Mouse (Mus musculus) brain, embryonic 14.5 days (tissue): ENCODE results near the gene Gatd1. TPM values are rescaled to one million over a fixed set of nuclear protein-coding genes. Genes with fewer than 3 reads are reported as not detected.
A peak's percentile ranks its signal among the peaks of the same experiment; 100 is the strongest.

Experiments used
- DNase-seq: peaks from one replicate; pipeline ENCODE4 v3.0.0-alpha.2; 2011; ENCODE audit warnings: low read depth
- CTCF ChIP-seq: fragments of 200-500 bp; IDR thresholded peaks from 2 replicates; pipeline ENCODE4 v1.5.1; 2012; ENCODE audit warnings: inconsistent platforms, mild to moderate bottlenecking, moderate library complexity, borderline replicate concordance; ENCODE audit not compliant: insufficient read depth, insufficient read length; ENCODE audit errors: extremely low read depth
- POLR2A ChIP-seq: fragments of 200-500 bp; IDR thresholded peaks from 2 replicates; pipeline ENCODE4 v1.6.1; 2012; ENCODE audit warnings: mild to moderate bottlenecking, inconsistent platforms, borderline replicate concordance; ENCODE audit not compliant: poor library complexity, insufficient read depth, insufficient read length, severe bottlenecking; ENCODE audit errors: extremely low read depth
- polyA plus RNA-seq: library from polyadenylated mRNA; depleted of rRNA; stranded (reverse); fragments of >200 nt; gene quantifications from 2 replicates; pipeline ENCODE4 v1.2.3, GENCODE M21; 2012

Gene Gatd1
- polyA plus RNA-seq, 1 experiment: 70.9 TPM

DNA sequence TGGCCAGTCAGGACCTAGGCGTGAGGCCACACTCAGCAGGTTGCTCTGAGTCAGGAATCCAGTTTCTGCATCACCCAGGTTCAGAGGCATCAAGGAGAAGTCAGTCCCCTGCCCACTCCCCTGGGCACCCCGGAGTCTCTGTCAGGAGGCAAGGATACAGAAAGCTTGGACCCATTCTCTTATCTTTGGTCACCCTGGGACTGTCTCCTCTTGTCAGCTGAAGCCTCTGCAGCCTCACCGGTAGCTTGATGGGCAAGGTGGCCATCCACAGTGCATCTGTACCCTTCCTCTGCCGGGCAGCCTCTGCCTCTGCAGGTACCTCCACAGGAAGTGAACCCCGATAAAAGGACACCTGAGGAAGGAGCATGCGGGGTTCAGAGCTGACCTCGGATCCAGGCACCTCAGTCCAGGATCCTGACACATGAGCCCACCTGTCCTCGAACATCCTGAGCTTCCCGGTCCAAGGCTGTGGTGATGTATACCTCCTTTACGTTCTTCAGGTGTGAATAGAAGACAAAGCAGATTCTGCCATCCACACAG lies 25.3 kb upstream of the Gatd1 start:
- no peak for TF ChIP-seq CTCF
- no peak for TF ChIP-seq POLR2A
- DNase-seq: no peak

DNA sequence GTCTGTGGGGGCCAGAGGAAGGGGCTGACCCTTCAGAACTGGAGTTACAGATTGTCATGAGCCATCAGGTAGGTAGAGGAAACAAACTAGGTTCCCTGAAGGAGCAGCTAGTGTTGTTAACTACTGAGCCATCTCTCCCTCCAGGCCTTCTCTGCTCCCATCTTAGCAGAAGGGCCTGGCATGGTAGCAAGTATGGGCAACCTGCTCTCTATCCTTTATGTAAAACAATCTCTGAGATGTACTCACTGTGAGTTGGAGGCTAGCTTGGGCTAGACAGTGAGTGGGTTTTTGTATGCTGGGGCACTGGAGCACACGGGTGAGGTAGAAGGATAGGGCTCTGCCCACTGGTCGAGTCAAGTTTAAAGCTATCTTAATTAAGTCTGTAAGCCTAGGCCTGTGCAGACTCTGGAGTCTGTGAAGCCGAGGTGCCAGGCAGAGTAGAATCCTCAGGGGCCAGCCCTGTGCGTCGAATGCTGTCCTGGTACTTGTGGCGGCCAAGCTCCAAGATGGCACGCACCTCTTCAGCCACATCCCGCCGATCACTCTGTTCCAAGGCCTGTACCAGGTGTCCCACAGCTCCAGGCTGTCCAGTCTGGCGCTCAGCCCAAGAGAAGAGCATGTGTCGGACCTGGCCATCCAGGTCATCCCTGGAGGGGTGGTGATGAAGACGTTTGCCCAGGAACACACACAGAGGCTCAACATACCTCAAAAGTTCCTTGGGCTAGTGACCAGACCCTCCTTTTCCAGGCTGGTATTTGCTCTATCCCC lies 24.4 kb upstream of the Gatd1 start:
- TF ChIP-seq POLR2A: no peak
- no peak for TF ChIP-seq CTCF
- no peak for DNase-seq

DNA sequence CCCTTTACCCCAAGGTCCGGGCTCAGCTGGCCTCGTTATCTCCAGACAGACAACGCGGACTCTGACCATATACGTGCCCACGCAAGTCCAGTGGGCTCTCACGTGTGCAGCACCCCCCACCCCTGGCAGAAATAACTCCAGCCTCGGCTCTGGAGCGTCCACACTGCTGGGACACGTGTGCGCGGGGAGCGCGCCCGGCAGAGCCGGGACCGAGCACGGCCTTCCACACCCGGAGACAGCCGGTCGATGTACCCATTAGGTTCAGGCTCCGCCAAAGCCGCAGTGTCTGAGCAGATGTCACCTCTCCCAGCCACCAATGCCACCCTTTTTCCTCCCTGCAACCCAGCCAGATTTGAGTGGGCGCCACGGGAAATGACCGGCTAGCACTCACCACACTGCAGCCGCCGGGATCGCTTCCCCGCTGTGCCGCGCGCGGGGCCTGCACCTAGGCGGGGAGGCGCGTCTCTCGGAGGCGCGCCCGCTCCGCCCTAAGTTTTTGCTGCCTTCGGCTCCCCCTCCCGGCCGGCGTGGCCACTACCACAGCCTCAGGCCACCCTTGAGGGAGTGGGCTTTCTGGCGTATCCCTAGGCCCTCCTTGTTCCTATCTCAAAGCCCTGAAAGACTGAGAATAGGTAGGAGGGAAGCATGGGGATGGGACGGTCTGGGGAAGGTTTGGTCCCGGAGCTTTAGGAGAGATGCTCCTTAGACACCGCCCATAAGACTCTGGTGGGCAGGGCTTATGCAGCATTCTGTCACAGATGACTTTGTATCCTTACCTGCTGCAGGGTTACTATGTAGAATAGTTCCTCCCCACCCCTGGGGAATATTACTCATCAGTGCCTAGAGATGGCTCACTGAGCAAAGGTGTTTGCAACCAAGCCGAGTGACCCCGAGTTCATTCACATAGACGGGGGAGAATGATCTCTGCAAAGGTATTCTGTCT lies 23.5 kb upstream of the Gatd1 start, which contains the start of gene Slc25a22:
Slc25a22 (minus strand) TSS at position 715 of the 943 bp plus-strand sequence.
- peak; percentile 90 for DNase-seq
- peak; percentile 78 for TF ChIP-seq POLR2A
- TF ChIP-seq CTCF: peak; percentile 71

DNA sequence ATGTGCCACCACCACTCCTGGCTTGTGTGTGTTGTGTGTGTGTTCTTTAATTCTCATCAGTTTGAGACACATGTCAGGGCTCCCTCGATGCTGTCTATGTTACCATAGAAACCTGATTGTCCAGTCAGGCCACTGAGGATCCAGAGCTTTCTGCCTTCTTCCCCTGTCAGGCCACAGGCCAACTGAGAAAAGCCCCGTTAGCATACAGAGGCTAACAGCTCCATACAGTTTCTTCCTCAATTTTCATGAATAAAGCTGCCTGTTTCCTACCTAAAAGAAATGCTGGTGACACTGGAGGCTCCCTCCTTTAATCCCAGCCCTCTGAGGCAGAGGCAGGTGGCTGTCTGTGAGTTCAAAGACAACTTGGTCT lies 22.6 kb upstream of the Gatd1 start:
- TF ChIP-seq CTCF (no peak), POLR2A (no peak)
- DNase-seq: no peak

DNA sequence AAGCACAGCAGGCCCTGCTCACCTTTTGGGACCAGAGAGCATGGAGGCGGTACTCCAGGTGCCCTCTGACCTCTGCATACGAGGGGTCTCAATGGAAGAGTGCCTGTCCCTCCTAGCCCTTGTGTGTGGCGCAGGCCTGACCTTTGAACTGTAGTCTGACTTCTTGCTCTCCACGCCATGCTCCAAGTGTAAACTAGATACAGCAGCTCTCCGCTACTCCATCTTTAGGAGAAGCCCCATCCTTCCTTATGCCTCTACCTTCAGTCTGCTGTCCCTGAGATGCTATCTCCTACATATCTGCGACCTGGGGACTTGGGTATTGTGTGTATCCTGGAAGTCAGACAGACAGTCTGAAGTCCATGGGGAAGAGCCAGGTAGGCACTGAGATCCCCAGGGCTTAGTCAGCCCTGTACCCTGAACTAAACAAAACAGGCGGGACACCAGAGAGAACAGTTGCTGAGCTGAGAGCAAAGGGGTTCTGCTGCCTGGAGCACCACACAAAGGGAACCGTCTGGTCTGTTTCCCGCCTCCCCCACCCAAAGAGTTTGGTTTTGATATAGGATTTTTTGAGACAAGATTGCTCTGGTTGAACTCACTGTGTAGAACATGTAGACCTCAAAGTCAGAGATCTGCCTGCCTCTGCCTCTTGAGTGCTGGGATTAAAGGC lies 22.1 kb upstream of the Gatd1 start:
- TF ChIP-seq POLR2A (no peak), CTCF (no peak)
- DNase-seq: no peak

DNA sequence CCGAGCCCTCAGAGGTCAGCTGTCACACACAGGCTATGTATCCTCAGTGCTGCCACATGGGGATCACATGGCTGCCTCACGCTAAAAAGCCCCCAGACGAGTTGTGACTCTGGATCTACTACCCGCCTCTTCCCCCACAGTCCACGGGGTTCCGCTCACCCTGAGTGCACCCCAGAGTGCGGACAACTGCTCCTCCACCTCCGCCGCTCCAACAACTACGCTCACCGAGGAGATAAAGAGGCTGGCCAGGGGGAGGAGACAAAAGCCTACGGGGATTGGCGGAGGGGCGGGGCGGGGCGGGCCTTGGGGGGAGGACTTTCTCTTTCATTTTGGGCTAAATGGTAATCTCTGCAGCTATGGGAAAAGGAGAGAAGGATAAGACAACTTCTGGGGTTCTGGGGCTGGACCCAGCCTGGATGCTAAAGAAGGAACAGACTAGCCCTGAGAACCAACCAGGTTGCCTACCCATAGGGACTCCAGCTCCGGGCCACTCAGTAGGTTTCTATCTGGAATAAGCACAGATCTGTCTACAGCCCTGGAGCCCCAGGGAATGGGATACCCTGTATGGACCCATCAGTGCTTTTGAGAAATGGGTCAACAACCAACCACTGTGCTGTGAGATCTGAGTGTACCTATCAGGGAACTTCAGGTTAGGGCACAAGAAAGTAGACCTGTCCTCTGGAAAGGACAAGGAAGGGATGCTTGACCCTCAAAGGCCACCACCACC lies 21.4 kb upstream of the Gatd1 start:
- TF ChIP-seq POLR2A (no peak), CTCF (no peak)
- DNase-seq: peak; percentile 73

DNA sequence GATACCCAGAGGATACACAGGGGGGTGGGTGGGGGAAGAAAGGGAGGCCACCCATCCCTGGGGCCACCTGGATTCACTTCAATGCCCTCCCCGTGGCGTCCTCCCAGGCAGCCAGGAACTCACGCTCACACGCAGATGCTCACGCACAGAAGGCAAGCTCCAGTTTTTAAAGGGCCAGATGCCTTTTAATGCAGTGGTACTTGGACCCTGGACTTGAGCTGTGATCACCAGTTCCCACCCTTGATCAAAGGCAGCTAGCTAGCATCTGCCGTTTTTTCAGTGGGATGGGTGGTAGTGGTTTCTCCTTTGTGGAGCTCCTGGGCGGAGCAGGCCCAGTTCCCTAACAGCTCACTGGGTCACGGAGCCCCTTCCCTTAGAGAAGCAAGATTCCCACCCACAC lies 20.5 kb upstream of the Gatd1 start:
- peak; percentile 85 for DNase-seq
- peak; percentile 42; the same call in 1 of the 2 replicates for TF ChIP-seq POLR2A
- TF ChIP-seq CTCF: no peak

- TF ChIP-seq CTCF: no peak
- no peak for TF ChIP-seq POLR2A
- no peak for DNase-seq
These were observed 19.8 kb upstream of the Gatd1 start for GRCm38 (mm10) chr7:141433517-141434400.

GRCm38 (mm10) chr7:141432741-141433516 lies 19.0 kb upstream of the Gatd1 start:
- DNase-seq: peak; percentile 30
- TF ChIP-seq CTCF (no peak), POLR2A (no peak)

GRCm38 (mm10) chr7:141432186-141432611 lies 18.3 kb upstream of the Gatd1 start:
- DNase-seq: no peak
- TF ChIP-seq POLR2A (no peak), CTCF (no peak)
